Mouse (Mus musculus) G1E (cell line): Measurements from ENCODE around the gene Mfsd5. TPM values are rescaled to one million over a fixed set of nuclear protein-coding genes. Genes with fewer than 3 reads are reported as not detected.
A peak's percentile ranks its signal among the peaks of the same experiment; 100 is the strongest.

Experiments used
- ATAC-seq: 2 replicates; pipeline ENCODE4 v1.8.0; 2016; ENCODE audit warnings: mild to moderate bottlenecking; ENCODE audit not compliant: insufficient number of reproducible peaks, poor library complexity, low FRiP score, severe bottlenecking; ENCODE audit errors: extremely low read depth
- DNase-seq: peaks from one replicate; pipeline ENCODE4 v3.0.0; 2012; ENCODE audit warnings: low spot score
- H3K27me3 ChIP-seq: 2 replicates; pipeline ENCODE4 v1.6.1; 2012; ENCODE audit warnings: mild to moderate bottlenecking, low read length, inconsistent platforms; ENCODE audit not compliant: insufficient read depth
- H3K36me3 ChIP-seq: replicated peaks from 2 replicates; pipeline ENCODE3; 2012; ENCODE audit warnings: mild to moderate bottlenecking, inconsistent platforms
- H3K4me1 ChIP-seq: 2 replicates; pipeline ENCODE4 v1.6.1; 2012; ENCODE audit warnings: low read depth, low read length, inconsistent platforms, mixed read lengths; ENCODE audit not compliant: insufficient read depth
- H3K4me3 ChIP-seq: 2 replicates; pipeline ENCODE4 v1.5.1; 2012; ENCODE audit warnings: low read depth, mild to moderate bottlenecking, inconsistent platforms, low read length, moderate library complexity, mixed read lengths
- H3K9me3 ChIP-seq: replicated peaks from 2 replicates; pipeline ENCODE4 v1.6.1; 2012; ENCODE audit warnings: inconsistent platforms
- CTCF ChIP-seq: IDR thresholded peaks from 2 replicates; pipeline ENCODE4 v1.5.1; 2012; ENCODE audit warnings: low read depth, low read length, inconsistent platforms, mixed read lengths
- GATA1 ChIP-seq: IDR thresholded peaks from 2 replicates; pipeline ENCODE4 v1.6.1; 2012; ENCODE audit warnings: borderline replicate concordance, low read length, inconsistent platforms, mixed read lengths
- GATA2 ChIP-seq: IDR thresholded peaks from 2 replicates; pipeline ENCODE4 v1.6.1; 2012; ENCODE audit warnings: low read depth, low read length, inconsistent platforms, borderline replicate concordance
- POLR2AphosphoS5 ChIP-seq: IDR thresholded peaks from 2 replicates; pipeline ENCODE4 v1.6.1; 2012; ENCODE audit warnings: low read depth, low read length, inconsistent platforms; ENCODE audit not compliant: insufficient replicate concordance
- TAL1 ChIP-seq: conservative IDR thresholded peaks from 2 replicates; pipeline ENCODE4 v1.6.1; 2012; ENCODE audit warnings: low read depth, low read length, inconsistent platforms, mixed read lengths
- polyA plus RNA-seq: library from polyadenylated mRNA; stranded (reverse); fragments of >175 nt; gene quantifications from 2 replicates; pipeline ENCODE4 v1.2.3, GENCODE M21; 2012
- total RNA-seq, 2 experiments: library from RNA; stranded (forward) in 1 of 2; stranded (reverse) in 1 of 2; fragments of 200-1000 nt in 1 of 2; fragments of >200 nt in 1 of 2; fragmentation: Nextera tagmentation in 1 of 2; gene quantifications; 2 replicates each; pipeline ENCODE4 v1.2.3; 2014 to 2017

Mfsd5 gene
- total and polyA plus RNA-seq, 3 experiments: 25.8 to 66.2 (median 31.1) TPM

GRCm38 (mm10) chr15:102255547-102256255 is 23.6 kb upstream of the Mfsd5 start:
- Histone ChIP-seq H3K27me3 (peaks cover 91% of the 10 kb centered on the region), H3K36me3 (no peaks in the 10 kb centered on the region), H3K4me1 (peaks cover 51% of the 10 kb centered on the region), H3K9me3 (no peaks in the 10 kb centered on the region), H3K4me3 (no peak overlapping the region)
- ATAC-seq (no peak), DNase-seq (no peak)
- no peak for TF ChIP-seq GATA1
- no peak for TF ChIP-seq GATA2

GRCm38 (mm10) chr15:102256431-102257201 is 22.6 kb upstream of the Mfsd5 start:
- no peak for TF ChIP-seq TAL1
- Histone ChIP-seq H3K4me1 (peaks cover 52% of the 10 kb centered on the region), H3K27me3 (peaks cover 86% of the 10 kb centered on the region), H3K9me3 (no peaks in the 10 kb centered on the region), H3K36me3 (no peaks in the 10 kb centered on the region), H3K4me3 (peak overlapping the region; percentile 68)
- no peak for DNase-seq
- no peak for ATAC-seq

- ATAC-seq (no peak), DNase-seq (no peak)
- TF ChIP-seq GATA1 (no peak), CTCF (no peak), POLR2AphosphoS5 (no peak), GATA2 (no peak), TAL1 (no peak)
- peaks cover 86% of the 10 kb centered on the region for H3K27me3 ChIP-seq
- H3K4me3 ChIP-seq: peak within 1 kb of the TSS; percentile 68
- peaks cover 53% of the 10 kb centered on the region for H3K4me1 ChIP-seq
- no peaks in the 10 kb centered on the region for H3K36me3 ChIP-seq
- no peaks in the 10 kb centered on the region for H3K9me3 ChIP-seq
Observed at GRCm38 (mm10) chr15:102257202-102258075, 21.8 kb upstream of the Mfsd5 start, which contains the start of gene Rarg. Gene Rarg, minus strand, starts transcription at chr15:102257517.

GRCm38 (mm10) chr15:102258076-102258470 is 21.2 kb upstream of the Mfsd5 start:
- no peak for ATAC-seq
- DNase-seq: no peak
- H3K4me1 ChIP-seq: peaks cover 53% of the 10 kb centered on the region
- TF ChIP-seq GATA2: no peak
- TF ChIP-seq TAL1: no peak
- TF ChIP-seq CTCF: no peak
- TF ChIP-seq POLR2AphosphoS5: no peak
- no peak for TF ChIP-seq GATA1
- peaks cover 86% of the 10 kb centered on the region for H3K27me3 ChIP-seq
- H3K36me3 ChIP-seq: no peaks in the 10 kb centered on the region
- no peaks in the 10 kb centered on the region for H3K9me3 ChIP-seq
- peak overlapping the region; percentile 68; the same call in 1 of the 2 replicates for H3K4me3 ChIP-seq

- Histone ChIP-seq H3K4me1 (peaks cover 48% of the 10 kb centered on the region), H3K4me3 (no peak overlapping the region), H3K36me3 (no peaks in the 10 kb centered on the region), H3K9me3 (no peaks in the 10 kb centered on the region), H3K27me3 (peaks cover 88% of the 10 kb centered on the region)
- ATAC-seq (no peak), DNase-seq (no peak)
- no peak for TF ChIP-seq POLR2AphosphoS5
- TF ChIP-seq CTCF: no peak
- TF ChIP-seq GATA2: no peak
- no peak for TF ChIP-seq GATA1
- no peak for TF ChIP-seq TAL1
Observed at GRCm38 (mm10) chr15:102258581-102259253, 20.5 kb upstream of the Mfsd5 start.
